Mouse (Mus musculus) gastrocnemius, adult 8-10 months (tissue): ENCODE results near the gene Rbfox1. TPM values are rescaled to one million over a fixed set of nuclear protein-coding genes. Genes with fewer than 3 reads are reported as not detected.

ENCODE experiments used
- DNase-seq, 2 experiments: peaks; one replicate each; pipeline ENCODE4 v3.0.0; 2022; ENCODE audit warnings: low spot score in 2 of 2
- total RNA-seq, 4 experiments: library from RNA; stranded (reverse); gene quantifications; 2 replicates each; pipeline ENCODE4 v1.2.4; 2022

The Rbfox1 gene
- total RNA-seq, 4 experiments from 2014 or later: 236 to 270 (median 260) TPM

GRCm38 (mm10) chr16:6095604-6096372 is 210.6 kb downstream of the Rbfox1 start:
- no peak for DNase-seq

- DNase-seq: no peak
Observed at GRCm38 (mm10) chr16:6097244-6098040, 212.3 kb downstream of the Rbfox1 start.

GRCm38 (mm10) chr16:6098116-6098515 is 213.0 kb downstream of the Rbfox1 start:
- no peak for DNase-seq

- no peak for DNase-seq
Observed at GRCm38 (mm10) chr16:6099598-6099997, 214.4 kb downstream of the Rbfox1 start.

- no peak for DNase-seq
Observed at GRCm38 (mm10) chr16:6100421-6100877, 215.3 kb downstream of the Rbfox1 start.

GRCm38 (mm10) chr16:6103713-6104112 is 218.6 kb downstream of the Rbfox1 start:
- no peak for DNase-seq

GRCm38 (mm10) chr16:6110121-6110520 is 225.0 kb downstream of the Rbfox1 start:
- DNase-seq: no peak

GRCm38 (mm10) chr16:6113836-6114475 is 228.8 kb downstream of the Rbfox1 start:
- no peak for DNase-seq

GRCm38 (mm10) chr16:6119472-6119871 is 234.3 kb downstream of the Rbfox1 start:
- DNase-seq: no peak

- DNase-seq: no peak
Observed at GRCm38 (mm10) chr16:6121232-6121631, 236.1 kb downstream of the Rbfox1 start.

GRCm38 (mm10) chr16:6122859-6123258 is 237.7 kb downstream of the Rbfox1 start:
- DNase-seq: no peak

- no peak for DNase-seq
Observed at GRCm38 (mm10) chr16:6128314-6128713, 243.2 kb downstream of the Rbfox1 start.

GRCm38 (mm10) chr16:6135016-6135415 is 249.9 kb downstream of the Rbfox1 start:
- no peak for DNase-seq

- DNase-seq: no peak
Observed at GRCm38 (mm10) chr16:6139432-6139831, 254.3 kb downstream of the Rbfox1 start.

- no peak for DNase-seq
Observed at GRCm38 (mm10) chr16:6147957-6148356, 262.8 kb downstream of the Rbfox1 start.

GRCm38 (mm10) chr16:6149345-6149744 is 264.2 kb downstream of the Rbfox1 start:
- DNase-seq: no peak

GRCm38 (mm10) chr16:6155556-6155955 is 270.4 kb downstream of the Rbfox1 start:
- DNase-seq: no peak

- DNase-seq: no peak
Observed at GRCm38 (mm10) chr16:6164476-6164875, 279.3 kb downstream of the Rbfox1 start.

- DNase-seq: no peak
Observed at GRCm38 (mm10) chr16:6169346-6169745, 284.2 kb downstream of the Rbfox1 start.

GRCm38 (mm10) chr16:6180819-6181218 is 295.7 kb downstream of the Rbfox1 start:
- DNase-seq: no peak

- DNase-seq: no peak
Observed at GRCm38 (mm10) chr16:6182329-6182728, 297.2 kb downstream of the Rbfox1 start.

GRCm38 (mm10) chr16:6192358-6192757 is 307.2 kb downstream of the Rbfox1 start:
- DNase-seq: no peak
